Mouse (Mus musculus): ENCODE measurements around the gene Stat5b. TPM values are rescaled to one million over a fixed set of nuclear protein-coding genes. Genes with fewer than 3 reads are reported as not detected.
A peak's percentile ranks its signal among the peaks of the same experiment; 100 is the strongest.

Stat5b gene
- polyA plus RNA-seq, 1 experiment = 15.1 TPM

DNA sequence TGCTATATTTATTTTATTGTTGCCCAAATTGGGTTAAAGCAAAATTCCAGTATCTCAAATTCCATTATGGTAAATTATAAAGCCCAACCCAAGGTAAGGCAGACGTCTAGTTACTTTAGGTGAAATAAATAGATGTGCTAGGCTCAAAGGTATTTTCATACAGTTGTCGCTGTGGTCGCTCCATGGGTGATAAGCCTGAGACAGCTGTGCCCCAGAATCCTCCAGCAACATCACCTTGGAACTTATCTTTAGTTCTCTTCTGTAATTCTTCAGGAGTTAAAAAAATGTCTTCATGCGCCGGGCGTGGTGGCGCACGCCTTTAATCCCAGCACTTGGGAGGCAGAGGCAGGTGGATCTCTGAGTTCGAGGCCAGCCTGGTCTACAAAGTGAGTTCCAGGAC lies 11.6 kb downstream of the Stat5b start:
- no peak overlapping the region for H3K27ac ChIP-seq (replicated peaks; ENCODE audit: low read depth, low read length)
- H3K4me1 ChIP-seq (ENCODE audit: control insufficient read depth, insufficient read depth, insufficient read length, low read length) = 0 out of 2 replicates have a peak, but pooled peaks cover 8% of the 10 kb centered on the region
- H3K4me3 ChIP-seq (ENCODE audit: insufficient read depth, low read depth, low read length) = no peak overlapping the region

DNA sequence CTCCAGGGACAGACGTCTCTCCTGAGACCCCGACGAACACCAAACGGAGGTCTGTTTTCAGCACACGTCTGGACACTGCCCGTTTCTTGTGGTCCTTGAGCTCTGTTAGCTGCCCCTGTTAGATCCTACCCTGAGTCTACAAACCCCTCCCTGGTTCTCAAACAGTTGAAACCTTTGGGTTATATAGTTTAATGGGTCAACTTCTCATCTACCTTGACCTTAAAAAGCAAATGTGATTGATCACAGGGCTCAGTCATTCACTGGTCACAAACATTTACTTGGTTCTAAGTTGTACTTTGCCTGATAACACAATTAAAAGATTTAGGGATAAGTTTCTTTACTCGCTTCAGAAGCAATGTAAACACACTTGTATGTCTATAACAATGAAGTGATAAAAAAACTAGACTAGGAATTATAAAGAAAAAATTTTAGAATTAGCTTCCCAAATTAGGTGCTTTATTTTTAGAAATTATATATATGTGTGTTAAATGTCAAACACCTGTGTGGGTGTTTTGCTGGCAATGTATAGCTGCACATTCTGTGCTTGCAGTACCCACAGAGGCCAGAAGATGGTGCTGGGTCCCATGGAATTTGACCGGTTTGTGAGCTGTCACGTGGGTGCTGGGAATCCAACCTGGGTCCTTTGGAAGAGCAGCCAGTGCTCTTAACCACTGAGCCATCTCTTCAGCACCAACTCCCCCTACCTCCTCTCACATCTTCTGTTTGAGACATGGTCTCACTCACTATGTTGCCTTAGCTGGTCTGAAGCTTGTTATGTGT lies 13.4 kb downstream of the Stat5b start:
- Histone ChIP-seq H3K4me1 (ENCODE audit: control insufficient read depth, insufficient read depth, insufficient read length, low read length) (0 out of 2 replicates have a peak, but pooled peaks cover 6% of the 10 kb centered on the region), H3K4me3 (ENCODE audit: insufficient read depth, low read depth, low read length) (no peak overlapping the region), H3K27ac (replicated peaks; ENCODE audit: low read depth, low read length) (no peak overlapping the region)

DNA sequence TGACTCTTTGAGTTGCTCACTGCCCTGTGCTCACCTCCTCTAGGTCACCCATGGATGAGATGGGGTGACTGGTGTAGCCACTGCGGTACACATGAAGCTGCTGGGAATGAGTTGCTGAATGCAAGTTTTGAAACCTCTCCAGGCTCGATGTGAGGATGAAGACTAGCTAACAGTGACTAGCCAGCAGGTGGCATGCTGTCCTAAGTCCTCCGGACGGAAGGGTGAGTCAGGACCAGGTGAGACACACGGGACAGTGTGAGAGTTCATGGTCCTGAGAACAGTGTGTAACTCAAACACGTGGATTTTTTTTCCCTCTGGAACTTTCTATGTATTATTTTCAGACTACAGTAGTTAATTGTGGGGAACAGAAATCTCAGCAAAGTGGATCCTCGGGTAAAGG lies 17.1 kb downstream of the Stat5b start:
- no peak overlapping the region for H3K27ac ChIP-seq (replicated peaks; ENCODE audit: low read depth, low read length)
- peaks cover 12% of the 10 kb centered on the region for H3K4me1 ChIP-seq (ENCODE audit: control insufficient read depth, insufficient read depth, insufficient read length, low read length)

DNA sequence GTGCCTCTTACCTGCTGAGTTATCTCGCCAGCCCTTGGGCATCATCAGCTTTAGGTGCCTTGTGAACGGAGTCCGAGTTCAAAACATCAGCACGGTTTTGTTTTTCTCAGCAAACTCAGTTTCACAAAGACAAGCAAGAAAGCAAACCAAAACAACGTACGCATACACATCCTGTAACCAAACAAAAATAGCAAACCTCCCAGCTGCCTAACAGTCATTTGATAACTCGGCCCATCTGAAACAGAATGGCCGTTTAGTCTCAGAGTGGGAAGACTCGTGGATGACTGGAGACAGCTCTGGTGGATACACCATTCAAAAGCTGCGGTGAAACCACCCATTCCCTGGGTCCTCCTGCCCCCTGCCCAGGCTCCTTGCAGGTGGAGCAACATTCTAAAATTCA lies 19.1 kb downstream of the Stat5b start:
- Histone ChIP-seq H3K4me1 (ENCODE audit: control insufficient read depth, insufficient read depth, insufficient read length, low read length) (peaks cover 15% of the 10 kb centered on the region), H3K27ac (replicated peaks; ENCODE audit: low read depth, low read length) (no peak overlapping the region), H3K4me3 (ENCODE audit: insufficient read depth, low read depth, low read length) (no peak overlapping the region)

More for the DNA sequence above, 17.1 kb downstream of the Stat5b start:
- H3K4me3 ChIP-seq (ENCODE audit: insufficient read depth, low read depth, low read length) = no peak overlapping the region

DNA sequence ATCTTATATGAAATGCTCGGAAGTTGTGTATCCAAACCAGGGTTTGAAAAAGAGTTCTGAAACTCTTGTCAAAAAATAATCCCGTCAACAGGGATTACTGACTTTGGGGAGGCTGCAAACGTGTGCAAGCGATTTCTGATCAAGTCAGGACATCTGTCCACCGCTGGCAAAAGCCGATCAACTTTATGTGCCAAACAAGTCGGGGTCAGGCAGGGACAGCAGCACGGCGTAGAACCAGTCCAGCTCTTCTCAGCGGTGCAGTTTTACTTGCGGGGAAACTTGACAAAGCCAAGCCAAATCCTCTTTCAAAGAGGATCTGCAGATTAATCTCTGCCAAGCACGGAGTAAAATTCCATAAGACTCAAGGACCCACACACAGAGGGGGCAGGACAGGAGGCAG lies 20.8 kb downstream of the Stat5b start:
- H3K27ac ChIP-seq (replicated peaks; ENCODE audit: low read depth, low read length) = no peak overlapping the region
- H3K4me1 ChIP-seq (ENCODE audit: control insufficient read depth, insufficient read depth, insufficient read length, low read length) = peaks cover 15% of the 10 kb centered on the region
- H3K4me3 ChIP-seq (ENCODE audit: insufficient read depth, low read depth, low read length) = no peak overlapping the region

DNA sequence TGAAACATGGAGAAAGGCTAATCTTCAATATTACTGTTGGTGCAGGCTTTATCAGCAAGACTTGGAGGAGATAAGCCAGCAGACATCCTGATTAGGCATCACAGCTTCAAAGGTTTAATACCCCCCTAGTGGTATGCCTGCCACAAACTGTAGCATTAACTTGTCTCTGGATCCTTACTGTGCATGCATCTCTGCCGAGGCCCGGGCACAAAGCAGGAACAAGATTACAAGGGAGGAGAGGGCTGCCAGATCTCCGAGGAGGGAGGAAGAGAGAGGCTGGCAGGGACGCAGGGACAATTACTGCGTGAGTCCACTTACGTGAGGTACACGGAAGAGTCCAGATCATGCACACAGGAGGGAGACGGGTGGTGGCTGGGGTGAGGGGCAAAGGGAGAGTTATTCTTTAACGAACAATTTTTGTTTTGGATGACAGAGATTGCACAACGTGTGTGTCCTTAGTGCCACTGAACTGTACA lies 21.8 kb downstream of the Stat5b start:
- Histone ChIP-seq H3K4me1 (ENCODE audit: control insufficient read depth, insufficient read depth, insufficient read length, low read length) (peaks cover 15% of the 10 kb centered on the region), H3K4me3 (ENCODE audit: insufficient read depth, low read depth, low read length) (no peak overlapping the region), H3K27ac (replicated peaks; ENCODE audit: low read depth, low read length) (no peak overlapping the region)

DNA sequence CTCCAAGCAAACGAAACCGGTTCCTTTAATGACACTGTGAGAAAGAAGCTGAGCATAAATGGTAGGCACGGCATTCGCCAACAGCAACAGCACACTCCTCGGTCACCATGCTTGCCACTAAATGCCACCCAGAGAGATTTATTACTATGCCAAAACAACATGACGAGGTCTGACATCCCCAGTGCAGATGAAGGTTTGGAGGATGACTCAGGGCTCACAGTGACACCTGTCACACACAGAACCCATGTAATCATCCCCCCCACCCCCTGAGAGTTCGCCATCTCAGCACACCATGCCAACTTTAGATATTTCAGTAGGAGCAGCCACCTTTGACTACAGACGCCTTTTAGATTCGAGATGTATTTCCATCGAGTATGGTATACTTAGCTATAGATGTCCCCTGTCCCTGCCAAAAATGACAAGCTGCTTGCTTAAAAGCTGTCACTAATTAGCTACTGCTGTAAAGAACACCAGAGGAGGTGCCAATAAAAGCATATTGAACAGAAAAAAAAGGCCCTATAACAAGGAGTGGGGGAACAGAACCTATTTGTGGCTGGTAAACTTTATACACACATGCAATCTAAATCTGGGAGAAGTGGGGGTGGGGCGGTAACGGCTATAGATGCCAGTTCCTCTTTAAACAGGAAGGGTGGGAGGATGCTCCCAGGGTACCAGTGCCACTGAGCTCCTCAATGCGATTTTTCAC lies 24.2 kb downstream of the Stat5b start:
- Histone ChIP-seq H3K27ac (replicated peaks; ENCODE audit: low read depth, low read length) (no peak overlapping the region), H3K4me3 (ENCODE audit: insufficient read depth, low read depth, low read length) (no peak overlapping the region)

DNA sequence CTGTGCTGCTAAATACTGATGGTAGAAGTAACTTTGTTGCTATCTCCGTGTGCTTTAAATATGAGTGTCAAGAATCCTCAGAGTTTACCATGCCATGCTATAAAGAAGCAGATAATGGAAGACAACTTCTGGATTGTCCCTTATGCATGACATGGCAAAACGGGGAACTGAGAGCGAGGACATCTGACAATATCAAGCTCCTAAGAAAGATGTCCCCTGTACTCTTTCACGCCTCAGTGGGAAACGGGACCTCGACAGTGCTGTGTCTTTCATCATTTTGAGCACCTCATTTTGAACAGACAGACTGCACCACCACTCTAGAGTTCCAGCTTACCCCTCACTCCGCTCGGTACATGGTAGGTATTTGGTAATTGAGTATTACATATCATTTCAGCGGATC lies 25.1 kb downstream of the Stat5b start:
- no peak overlapping the region for H3K27ac ChIP-seq (replicated peaks; ENCODE audit: low read depth, low read length)
- H3K4me1 ChIP-seq (ENCODE audit: control insufficient read depth, insufficient read depth, insufficient read length, low read length) = peaks cover 24% of the 10 kb centered on the region
- H3K4me3 ChIP-seq (ENCODE audit: insufficient read depth, low read depth, low read length) = no peak overlapping the region

More for the DNA sequence above, 24.2 kb downstream of the Stat5b start:
- H3K4me1 ChIP-seq (ENCODE audit: control insufficient read depth, insufficient read depth, insufficient read length, low read length) = peaks cover 21% of the 10 kb centered on the region

DNA sequence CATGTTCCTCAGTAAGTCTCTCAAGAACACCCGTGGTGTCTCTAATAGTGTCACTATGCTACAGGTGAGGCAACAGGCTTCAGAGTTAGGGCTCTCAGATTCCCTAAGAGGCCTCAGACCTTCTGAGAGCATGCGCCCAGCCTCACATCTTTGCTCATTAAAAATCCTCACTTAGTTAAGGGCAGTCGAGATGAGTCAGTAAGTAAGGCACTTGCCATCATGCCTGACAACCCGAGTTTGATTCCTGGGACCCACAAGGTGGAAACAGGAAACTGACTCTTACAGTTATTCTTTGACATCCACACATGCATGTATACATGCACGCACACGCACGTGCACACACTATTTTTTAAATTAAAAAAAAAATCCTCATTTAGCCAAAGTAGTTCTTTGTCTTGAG lies 26.0 kb downstream of the Stat5b start:
- no peak overlapping the region for H3K4me3 ChIP-seq (ENCODE audit: insufficient read depth, low read depth, low read length)
- H3K27ac ChIP-seq (replicated peaks; ENCODE audit: low read depth, low read length) = no peak overlapping the region
- H3K4me1 ChIP-seq (ENCODE audit: control insufficient read depth, insufficient read depth, insufficient read length, low read length) = peaks cover 21% of the 10 kb centered on the region

DNA sequence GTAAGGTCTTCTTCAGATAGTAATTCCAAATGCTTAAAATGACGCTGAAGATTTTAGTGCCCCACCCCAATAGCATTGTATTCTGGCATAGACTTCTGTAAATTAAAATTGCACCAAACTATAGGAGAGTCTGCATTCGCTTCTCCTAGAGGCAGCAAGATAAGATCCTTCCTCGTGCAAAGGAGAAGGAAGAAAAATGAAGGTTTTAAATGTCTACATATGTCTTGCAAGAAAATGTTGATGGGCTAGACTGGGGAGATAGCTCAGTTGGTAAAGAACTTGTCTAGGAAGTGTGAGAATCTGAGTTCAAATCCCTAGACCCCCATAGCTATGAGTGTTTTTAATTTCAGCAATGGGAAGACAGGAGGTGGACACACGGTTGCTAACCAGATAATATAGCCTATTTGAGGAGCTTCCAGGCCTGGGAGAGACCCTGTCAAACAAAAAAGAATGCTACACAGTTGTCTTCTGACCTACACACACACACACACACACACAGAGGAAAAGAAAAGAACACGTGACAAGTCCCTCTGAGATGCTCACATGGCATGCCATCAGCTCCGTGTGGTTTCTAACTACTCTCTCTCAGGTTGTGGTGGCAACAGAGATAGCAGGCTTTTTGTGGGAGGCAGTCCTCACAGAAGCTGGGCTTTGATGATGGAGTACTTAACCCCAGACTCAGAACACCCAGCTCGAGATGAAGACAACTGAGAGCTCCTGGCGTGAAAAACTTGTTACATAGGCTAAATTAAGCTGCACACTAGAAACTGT lies 26.8 kb downstream of the Stat5b start:
- Histone ChIP-seq H3K4me3 (ENCODE audit: insufficient read depth, low read depth, low read length) (no peak overlapping the region), H3K4me1 (ENCODE audit: control insufficient read depth, insufficient read depth, insufficient read length, low read length) (peaks cover 19% of the 10 kb centered on the region), H3K27ac (replicated peaks; ENCODE audit: low read depth, low read length) (no peak overlapping the region)

DNA sequence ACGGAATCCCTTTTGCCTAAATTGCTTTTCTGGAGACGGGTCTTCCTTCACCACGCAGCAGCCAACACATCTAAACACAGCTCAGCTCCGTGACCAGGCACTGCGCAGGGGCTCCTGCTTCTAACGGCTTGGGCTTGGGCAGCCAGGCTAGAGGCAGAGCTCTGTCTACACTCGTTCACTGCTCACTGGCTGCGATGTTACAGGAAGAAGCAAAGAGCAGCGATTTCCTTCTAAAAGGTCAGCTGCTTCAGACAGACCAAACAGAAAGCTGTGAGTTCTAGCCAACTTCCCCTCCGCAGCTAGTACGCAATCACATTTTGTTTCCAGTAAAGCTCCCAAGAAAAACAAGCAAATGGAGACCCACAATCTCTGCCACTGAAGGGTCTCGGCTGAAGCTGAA lies 28.2 kb downstream of the Stat5b start:
- Histone ChIP-seq H3K27ac (replicated peaks; ENCODE audit: low read depth, low read length) (peak overlapping the region; percentile 82), H3K4me1 (ENCODE audit: control insufficient read depth, insufficient read depth, insufficient read length, low read length) (peaks cover 19% of the 10 kb centered on the region), H3K4me3 (ENCODE audit: insufficient read depth, low read depth, low read length) (peak overlapping the region; percentile 54)

DNA sequence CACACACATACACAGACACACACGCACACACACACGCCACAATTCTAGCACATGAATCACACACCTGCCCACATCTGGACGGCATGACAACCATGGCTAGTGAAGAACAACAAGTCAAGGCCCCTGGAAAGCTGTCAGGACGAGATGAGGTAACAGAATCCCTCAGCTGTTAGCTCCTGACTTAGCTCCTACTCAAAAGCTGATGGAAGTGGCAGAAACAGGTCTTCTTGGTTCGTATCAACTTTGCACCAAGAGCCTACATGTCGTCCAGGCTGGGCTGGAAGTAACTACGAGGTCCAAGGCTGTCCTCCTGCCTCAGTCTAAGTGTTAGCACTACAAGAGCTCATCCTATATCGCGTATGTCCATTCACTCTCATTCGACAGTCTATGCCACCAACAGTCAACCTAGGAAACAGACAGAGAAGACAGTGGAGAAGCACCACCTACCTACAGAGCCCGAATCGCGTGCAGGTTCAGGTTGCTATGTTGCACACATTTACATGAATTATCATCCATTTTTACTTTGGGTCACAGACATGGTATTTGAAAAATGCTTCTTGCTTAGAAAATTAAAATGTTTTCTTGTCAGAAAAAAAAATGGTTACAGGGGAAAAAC lies 28.8 kb downstream of the Stat5b start:
- peak overlapping the region; percentile 82 for H3K27ac ChIP-seq (replicated peaks; ENCODE audit: low read depth, low read length)
- H3K4me3 ChIP-seq (ENCODE audit: insufficient read depth, low read depth, low read length) = peak overlapping the region; percentile 22
- H3K4me1 ChIP-seq (ENCODE audit: control insufficient read depth, insufficient read depth, insufficient read length, low read length) = peaks cover 16% of the 10 kb centered on the region

DNA sequence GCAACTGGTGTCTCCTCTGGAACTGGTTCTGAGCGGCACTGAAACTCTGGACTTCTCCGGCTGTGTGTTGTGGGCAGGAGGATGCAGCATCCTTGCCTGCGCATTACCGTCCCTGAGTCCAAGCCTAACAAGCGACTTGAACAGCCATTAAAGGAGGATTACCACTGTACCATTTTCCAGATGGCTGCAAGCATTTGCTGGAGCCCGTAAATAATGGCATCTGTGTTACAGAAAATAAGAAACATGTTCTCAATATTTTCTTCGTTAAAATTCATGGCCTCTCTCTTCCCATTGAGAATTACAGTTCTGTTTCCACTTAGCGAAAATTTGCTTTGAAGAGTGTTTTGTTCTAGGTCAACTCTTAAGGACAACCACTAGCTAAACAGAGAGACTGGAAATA lies 30.5 kb downstream of the Stat5b start:
- H3K4me3 ChIP-seq (ENCODE audit: insufficient read depth, low read depth, low read length) = no peak overlapping the region
- H3K4me1 ChIP-seq (ENCODE audit: control insufficient read depth, insufficient read depth, insufficient read length, low read length) = peaks cover 31% of the 10 kb centered on the region
- H3K27ac ChIP-seq (replicated peaks; ENCODE audit: low read depth, low read length) = no peak overlapping the region

DNA sequence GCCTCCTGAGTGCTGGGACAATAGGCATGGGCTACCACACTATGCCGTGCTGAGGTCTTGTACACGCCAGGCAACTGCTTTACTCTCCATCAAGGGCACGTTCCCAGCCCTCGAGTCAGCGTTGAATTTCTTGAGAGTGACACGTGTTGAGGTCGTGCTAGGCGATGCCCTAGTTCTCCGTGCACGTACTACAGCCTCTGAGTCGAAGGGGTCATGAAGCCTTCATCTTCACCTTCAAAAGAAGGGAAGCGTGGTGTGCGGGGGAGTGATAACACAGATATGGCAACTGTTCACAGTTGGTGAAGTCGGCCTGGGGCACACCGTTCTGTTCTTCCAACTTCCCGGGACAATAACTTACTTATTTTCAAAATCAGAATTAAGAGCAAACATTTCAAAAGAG lies 30.9 kb downstream of the Stat5b start:
- peaks cover 32% of the 10 kb centered on the region for H3K4me1 ChIP-seq (ENCODE audit: control insufficient read depth, insufficient read depth, insufficient read length, low read length)
- H3K4me3 ChIP-seq (ENCODE audit: insufficient read depth, low read depth, low read length) = no peak overlapping the region
- no peak overlapping the region for H3K27ac ChIP-seq (replicated peaks; ENCODE audit: low read depth, low read length)

DNA sequence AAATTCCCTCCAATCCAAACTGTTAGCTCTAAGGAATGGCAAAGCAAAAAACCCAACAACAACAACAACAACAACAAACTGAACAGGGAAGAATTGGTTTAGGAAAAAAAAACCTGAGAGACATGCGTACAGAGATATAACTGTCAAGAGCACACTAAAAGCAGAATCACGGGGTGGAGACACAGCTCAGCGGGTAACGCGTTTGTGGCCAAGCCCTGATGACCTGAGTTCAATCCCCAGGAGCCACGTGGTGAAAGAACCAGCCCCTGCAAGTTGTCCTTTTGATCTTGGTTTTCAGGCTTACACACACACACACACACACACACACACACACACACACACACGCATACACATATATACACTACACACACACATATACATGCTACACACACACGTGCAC lies 31.5 kb downstream of the Stat5b start:
- H3K4me1 ChIP-seq (ENCODE audit: control insufficient read depth, insufficient read depth, insufficient read length, low read length) = peaks cover 34% of the 10 kb centered on the region
- no peak overlapping the region for H3K27ac ChIP-seq (replicated peaks; ENCODE audit: low read depth, low read length)
- H3K4me3 ChIP-seq (ENCODE audit: insufficient read depth, low read depth, low read length) = no peak overlapping the region
